Mouse (Mus musculus) lung, postnatal 36 days (tissue): Measurements from ENCODE around the gene Prkar1b.

Source experiments
- DNase-seq: peaks from one replicate; pipeline ENCODE4 v3.0.0; 2022; ENCODE audit warnings: mixed read lengths

Gene Prkar1b

DNA sequence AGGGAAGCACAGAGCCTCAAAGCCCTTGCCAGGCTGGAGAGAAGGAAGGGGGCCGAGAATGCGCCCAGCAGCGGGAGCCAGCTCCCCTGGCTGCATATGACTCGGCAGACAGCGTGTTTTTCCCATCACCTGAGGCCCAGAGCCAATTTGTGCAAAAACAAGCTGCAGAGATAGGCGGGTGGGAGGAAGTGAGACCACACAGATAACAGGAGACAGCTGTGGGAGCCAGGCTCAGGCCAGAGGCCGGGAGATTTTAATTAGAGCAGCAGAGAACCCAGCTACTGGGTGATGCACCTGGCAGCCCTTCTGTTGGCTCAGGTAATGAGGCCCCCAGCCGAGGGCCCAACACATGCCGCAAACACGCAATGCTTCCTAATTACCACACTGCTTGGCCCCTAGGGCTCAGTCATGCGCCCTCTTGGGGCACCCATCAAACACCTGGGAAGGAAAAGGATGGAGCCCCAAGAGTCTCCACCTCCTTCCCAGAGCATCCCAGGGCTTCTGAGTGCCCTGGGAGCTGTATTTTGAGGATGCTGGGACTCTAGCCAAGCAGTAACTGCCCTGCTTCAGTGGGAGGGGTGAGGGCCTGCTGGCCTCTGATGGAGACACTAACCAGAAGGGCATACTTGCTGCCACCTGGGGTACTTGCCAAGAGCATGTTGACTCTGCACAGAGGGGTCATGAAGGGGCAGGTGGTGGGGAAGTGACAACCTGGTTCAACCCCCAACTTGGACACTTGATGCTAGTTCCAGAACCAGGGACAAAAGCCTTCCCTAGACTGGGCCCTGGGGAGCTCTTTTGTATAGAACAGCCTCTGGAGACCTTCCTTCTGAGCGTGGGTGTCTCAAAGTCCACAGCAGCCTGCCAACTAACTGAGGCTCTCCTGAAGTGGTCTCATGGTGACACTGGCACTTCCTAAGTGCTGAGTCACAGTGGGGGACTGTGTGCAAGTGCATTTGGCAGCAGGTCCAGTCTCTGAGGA is 50.5 kb downstream of the Prkar1b start:
- DNase-seq, result peak; percentile 17

DNA sequence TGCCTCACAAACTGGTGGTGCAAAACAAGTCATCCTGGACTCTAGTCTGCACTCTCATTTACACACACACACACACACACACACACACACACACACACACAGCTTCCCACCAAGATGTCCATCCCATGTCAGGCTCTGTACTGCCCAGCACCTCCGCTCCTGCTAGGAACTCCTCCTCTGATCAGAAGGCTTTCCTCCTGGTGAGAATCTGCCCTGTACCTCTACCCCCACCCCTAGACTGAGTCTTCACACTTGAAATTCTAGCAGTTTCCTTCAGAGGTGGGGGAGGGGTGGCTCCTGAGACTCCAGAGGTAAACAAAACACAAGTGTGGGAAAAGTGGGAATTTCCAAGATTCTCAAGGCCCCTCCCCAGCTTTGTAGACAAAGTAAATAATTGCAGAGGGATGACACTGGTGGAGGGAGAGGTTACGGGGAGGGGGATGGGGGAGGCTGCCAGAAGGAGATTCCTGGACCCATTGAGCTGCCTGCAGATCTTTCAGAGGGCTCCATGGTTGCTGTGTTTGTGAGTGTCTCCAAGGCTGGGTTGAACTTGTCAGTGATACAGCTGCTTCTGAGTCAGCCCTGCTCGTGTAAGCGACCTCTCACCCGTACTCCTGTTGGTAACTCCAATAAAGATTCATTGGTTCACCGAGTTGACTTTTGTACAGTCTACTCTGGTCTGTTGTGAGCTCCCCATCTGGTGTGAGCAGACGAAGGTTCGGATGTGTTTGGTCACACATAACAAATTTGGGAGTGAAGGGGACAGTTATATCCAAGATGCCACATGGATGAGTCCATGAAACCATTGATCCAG is 54.3 kb downstream of the Prkar1b start:
- DNase-seq, result no peak

DNA sequence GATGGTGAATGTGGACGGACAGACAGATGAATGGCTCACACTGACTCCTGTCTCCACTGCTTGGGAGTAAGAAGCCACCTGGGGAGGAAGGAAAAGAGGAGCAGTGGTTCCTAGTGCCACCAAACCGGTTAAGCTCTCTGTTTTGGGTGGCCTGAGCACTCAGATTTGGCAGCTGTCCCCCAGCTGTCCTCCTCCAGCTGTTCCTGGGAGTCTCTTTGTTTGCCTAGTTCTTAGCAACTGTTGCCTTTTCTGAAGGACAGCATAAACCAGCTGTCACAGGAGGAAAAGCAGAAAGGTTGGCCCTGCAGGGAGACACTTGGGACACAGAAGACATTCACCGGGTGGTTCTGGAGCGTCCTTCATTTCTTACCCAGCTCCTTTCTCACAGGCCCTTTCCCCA is 56.3 kb downstream of the Prkar1b start:
- DNase-seq, result peak; percentile 22

DNA sequence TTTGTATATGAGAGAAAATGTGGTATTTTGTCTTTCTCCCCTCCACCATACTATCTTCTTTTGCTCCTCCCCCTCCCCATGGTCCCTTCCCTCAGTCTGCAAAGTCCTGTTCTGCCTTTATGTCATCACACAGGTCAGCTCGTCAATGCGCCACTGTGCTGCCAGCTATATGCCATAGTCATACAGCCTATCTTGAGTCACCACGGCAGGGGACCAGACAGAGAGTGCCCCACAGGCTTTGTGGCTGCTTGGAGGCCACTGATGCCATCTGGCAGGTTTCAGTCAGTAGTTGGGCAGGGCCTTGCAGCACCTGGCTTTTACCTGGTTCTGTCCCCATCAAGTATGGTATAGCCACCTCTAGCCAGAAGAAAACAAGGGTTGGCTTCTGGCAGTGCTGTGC is 58.1 kb downstream of the Prkar1b start:
- no peak for DNase-seq

DNA sequence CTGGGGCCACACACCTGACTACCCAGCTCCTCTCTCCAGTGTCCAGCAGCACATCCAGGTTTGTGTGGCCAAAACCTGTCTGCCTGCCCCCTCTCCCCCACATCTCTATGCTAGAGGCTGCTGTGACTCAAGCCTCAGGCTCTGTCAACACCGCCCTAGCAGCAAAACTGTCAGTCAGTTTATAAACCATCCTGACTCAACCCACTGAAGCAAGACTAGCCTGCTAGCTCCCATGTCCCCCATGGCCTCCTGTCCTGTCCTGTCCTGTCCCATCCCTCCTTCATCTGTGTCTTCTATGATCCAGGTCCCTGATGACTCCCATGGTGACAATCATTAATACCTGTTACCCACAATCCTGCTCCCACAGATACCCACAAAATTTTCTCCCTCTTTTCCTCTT is 59.6 kb downstream of the Prkar1b start:
- no peak for DNase-seq

DNA sequence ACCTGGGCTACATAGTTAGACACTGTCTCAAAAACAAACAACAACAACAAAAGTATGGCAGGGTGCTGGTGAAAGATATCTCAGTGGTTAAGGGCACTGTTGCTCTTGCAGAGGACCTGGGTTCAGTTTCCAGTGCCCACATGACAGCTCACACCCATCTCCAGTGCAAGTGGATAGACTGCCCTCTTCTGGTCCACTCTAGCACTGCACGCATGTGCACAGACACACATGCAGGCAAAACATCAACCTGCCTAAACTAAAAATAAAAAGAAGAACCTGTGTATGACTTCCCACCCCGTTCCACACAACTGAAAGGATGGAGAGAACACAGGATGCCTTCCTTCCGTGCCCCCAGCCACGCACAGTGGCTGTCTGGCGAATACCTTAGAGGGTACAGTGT is 61.6 kb downstream of the Prkar1b start:
- DNase-seq, result no peak

DNA sequence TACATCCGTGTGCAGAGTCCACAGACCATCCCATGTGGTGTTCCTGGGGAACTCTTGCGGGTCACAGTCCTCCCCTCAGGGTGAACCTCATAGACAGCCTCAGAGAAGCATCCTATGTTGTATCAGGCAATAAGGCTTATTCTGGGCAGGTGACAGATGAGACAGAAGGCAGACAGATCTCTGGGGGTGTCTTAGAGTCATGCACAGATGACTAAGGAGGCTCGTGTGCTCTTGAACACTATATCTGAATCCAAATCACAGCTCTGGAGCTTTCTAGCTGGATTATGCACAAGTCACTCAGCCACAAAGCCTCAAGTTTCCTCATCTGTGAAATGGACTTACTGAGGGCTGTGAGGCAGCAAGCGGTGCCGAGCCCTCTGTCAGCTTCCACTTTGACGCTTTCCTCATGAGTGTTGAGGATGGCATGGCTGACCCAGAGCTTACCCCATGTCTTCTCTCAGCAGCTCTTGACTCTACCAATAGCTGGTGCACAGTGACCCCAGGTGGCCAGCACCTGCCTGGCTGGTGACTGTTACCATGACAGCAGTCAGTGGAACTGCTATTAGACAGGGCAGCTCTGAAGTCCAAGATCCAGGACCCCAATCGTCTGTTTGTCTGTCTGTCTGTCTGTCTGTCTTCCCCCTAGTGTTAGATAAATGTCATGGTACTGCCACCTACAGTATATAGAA is 64.8 kb downstream of the Prkar1b start:
- DNase-seq, result peak; percentile 73

DNA sequence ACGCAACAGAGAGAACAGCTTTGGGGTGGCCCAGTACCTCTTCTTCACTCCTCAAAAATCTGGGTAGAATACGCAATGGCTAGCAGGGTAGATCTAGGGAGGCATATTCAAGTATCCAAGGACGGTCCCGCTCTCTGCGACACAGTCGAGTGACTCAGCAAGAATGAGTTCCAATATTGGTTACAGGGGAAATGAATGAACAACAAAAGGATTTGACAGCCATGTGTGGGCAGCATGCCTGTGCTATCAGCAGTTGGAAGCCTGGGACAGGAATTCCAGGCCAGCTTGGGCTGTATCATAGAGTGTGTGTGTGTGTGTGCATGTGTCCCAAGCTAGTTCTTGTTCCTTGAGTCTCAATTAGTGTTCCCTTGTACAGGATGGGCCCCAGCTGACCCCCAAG is 65.5 kb downstream of the Prkar1b start:
- peak; percentile 40 for DNase-seq

DNA sequence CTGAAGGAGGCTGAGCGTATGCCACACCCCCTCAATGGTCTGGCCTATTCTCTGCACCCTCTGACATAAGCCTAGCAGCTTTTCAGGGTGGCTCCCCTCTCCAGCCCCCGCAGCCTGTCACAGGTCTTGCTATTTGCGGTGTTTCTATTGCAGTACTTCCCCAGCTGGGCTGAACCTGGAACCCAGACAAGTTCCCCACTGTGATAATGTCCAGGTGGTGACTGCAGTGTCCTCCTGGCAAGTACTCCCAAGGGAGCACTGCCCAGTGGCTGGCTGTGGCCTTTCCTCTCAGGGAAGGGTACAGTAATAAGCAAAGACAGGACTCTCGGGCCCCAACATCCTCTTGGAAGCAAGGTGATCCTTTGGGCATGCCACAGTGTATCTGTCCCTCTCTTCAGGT is 66.0 kb downstream of the Prkar1b start:
- no peak for DNase-seq

DNA sequence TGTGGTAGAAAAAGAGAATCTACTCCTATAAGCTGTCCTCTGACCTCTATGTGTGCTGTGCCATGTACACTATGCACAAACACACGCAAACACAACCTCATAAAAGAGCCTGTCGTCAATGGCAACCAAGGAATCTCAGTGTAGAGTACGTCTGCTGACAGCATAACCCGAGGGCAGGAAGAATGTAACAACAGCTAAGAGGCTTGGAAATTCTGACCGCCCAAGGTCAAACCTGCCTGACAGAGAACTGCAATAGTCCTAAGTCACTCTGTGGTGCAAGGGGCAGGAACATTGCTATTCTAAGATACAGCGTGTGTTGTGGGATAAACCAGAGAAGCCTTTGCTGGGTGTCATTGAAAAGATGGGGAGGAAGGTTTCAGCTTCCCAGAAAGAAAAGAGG is 68.4 kb downstream of the Prkar1b start:
- DNase-seq, result peak; percentile 56

DNA sequence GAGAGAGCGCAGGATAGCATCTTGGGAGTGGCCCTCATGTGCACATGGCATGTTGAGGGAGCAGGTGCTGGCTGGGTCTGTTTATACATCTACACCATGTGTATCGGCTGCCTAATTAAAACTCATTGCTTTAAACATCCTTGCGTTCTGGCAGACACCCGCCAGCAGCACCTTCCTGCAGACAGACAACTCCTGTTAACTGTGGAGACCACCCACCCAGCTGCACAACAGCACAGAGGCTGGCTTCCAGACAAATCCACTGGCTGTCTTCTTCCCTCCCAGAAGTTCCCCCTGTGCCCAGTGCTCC is 71.7 kb downstream of the Prkar1b start:
- DNase-seq, result no peak

DNA sequence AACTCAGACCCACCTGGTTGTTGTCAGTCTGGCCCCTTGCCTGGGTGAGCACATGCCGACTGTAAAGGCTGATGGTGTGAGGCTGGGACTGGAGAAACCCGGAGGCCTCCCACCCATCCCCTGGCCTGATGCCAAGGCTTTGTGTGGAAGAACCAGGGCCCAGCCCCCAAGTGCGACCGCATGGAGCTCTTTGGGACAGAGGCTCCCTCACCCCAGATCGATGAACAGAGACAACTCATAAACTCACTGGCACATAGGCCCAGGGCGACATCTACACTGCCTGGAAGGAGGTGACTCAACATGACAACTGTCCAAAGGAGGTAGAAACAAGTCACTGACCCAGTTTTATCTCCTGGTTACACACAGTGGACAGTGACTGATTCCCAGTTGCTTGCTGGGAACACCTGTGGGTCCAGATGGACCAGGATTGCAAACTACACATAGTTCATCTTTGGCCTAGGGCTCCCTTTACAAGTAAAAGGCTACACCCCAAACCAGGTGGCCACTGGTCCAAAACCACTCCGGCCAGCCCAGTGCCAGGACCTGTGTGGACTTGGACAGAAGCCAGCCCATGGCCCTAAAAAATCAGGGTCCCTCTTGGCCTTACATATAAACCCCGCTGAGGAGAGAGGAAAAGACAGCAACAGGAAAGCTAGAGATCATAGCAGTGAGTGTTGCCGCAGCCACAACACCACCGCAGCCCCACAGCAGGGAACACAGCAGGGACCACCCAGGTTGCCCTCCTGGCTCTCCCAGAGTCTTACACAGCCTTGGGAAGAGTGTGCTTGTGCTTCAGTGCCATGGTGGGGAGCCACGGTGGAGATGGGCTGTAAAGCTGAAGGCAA is 72.3 kb downstream of the Prkar1b start:
- no peak for DNase-seq

DNA sequence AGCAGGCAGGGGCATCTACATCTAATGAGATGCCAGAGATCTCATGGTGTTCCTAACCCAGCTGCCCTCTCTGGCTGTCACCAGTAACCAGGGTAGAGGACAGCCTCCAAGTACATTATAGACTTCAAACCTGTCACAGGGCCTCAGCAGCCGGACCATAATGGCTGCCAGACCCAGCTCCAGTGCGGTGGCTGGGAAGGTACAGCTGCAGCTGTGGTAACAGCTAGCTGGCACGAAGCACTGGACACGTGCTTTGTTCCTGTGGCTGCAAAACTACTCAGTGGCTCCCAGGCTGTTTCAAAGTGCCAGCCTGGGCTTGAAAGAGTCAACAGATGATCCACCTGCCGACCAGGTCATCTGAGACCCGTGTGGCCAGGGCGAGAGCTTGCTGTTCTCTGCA is 73.4 kb downstream of the Prkar1b start:
- DNase-seq, result no peak

DNA sequence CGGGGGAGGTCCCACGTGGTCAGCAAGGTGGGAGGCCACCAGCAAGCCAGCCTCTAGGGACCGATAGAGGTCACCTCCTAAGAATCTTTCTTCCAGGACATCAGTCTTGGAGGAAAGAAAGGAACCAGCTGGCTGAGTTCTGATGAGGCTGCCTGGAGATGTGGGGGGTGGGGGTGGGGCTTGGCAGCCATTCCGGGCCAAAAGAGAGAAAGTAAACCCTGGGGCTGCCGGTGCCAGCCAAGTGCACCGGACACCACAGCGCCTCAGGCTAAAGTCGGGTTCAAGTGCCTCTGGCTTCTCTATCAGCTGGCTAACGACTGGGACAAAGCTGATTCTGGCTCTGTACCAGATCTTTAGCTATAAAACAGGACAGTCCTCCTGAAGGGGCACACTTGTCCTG is 74.0 kb downstream of the Prkar1b start:
- DNase-seq, result no peak

DNA sequence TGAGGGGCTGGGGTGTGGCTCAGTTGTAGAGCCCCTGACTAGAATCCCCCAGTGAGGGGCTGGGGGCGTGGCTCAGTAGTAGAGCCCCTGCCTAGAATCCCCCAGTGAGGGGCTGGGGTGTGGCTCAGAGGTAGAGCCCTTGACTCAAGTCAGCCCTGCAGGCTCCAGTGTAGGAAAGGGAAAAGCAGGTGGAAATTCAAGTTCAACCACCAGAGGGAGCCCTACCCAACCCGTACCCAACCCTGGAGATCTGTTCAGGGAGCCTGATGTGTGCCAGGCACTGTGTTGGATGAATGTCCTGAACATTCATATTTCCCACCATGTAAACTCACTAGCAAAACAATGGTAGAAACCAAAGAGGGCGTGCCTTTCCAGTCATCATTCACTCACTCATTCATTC is 74.7 kb downstream of the Prkar1b start:
- DNase-seq, result peak; percentile 86

DNA sequence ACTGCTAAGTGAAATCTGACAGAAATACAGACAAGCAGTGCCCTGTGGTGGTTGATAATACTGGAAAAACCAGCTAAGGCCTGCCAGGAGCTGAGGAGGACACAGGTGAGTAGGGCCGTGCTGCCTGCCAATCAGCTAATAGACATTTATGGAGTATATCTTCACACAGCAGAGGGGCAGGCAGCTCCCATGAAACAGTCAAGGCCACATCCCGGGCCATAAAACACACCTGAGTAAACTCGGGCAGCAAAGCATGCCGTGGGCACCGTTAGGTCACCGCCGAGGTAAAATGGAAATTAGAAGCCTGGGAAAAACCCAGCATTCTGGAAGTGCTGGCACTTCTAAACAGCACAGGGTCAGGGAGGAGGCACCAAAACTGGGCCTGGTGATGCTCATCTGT is 75.8 kb downstream of the Prkar1b start:
- DNase-seq, result no peak

DNA sequence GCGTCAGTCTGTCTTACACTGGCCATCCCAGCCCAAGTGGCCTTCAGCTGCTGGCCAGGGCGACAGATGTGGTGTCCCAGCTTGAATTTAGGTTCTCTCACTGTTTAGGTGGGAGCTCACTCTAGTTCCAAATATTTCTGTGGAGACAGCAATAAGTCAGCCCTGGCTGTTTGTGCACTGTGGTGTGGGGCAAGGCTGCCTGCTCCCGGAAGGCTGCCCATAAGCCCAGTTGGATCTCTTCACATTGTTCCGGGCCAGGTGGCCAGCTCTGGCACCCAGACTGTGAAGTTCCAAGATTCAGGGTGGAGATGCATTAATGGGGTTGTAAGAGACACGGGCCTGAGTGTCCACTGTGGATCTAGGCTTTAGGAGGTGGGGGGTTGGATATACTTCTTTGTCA is 76.9 kb downstream of the Prkar1b start:
- no peak for DNase-seq

DNA sequence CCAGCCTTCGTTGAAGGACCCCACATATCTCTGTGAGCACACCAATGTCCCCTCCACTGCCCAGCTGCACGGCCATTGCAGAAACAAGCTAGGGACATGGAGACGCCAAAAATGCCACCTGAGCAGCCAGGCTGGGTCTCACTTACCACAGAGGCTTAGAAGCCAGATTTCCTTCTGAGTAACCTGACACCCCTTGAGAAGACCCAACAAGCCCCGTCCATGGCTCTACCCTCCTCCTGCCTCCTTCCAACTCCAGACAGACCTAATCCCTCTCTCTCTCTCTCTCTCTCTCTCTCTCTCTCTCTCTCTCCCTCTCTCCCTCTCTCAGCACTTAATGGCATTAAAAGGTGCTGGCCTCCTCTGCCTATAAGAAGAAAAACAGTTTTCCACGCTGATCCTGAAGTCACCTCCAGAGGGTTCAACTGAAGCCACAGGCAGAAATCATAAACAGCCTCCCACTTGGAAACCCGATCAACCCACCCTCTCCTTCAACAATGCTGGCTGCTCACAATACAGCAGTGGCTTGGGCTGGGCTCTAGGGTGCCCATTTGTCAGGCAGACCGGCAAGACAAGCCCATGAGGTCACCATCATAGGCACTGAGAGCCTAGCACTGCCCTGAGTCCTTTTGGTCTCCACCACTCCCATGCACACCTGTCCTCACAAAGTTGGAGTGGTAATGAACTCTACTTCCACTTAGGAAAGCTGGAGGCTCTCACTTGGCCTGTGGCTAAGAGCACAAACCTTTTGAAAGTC is 82.8 kb downstream of the Prkar1b start:
- no peak for DNase-seq

DNA sequence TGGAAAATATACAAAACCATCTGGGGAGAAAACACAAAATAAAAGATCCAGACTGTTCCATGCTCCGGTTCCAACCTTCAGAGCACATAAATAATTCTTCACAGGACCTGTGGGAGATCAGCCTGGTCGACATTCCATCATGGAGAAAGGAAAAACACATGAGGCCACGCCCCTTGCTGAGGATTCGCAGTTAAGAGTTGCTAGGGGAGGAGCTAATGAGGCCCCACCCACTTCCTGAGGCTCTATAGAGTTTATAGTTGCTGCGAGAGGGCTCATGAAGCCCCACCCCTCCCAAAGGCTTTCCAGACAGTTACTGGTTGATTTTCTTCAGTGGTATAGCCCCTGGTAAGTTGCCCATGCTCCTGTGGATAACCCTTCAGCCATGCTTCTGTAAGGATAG is 85.2 kb downstream of the Prkar1b start:
- no peak for DNase-seq

DNA sequence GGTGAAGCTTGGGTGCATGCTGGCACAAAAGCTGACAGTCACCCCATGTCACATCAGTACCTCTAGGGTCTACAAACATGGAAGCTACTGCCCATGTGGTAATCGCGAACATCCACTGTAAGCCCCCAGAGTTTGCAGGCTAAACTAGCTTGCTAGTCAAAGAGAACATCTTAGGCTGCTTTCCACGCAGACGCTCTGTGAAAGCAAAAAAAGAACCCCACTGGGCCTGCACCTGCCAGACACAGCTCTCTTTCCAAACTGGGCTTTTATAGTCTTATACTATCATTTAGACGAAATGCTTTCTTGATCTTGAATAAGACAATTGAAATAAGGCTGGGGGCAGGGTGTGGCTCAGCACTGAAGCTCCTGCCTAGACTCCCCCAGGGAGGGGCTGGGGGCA is 88.1 kb downstream of the Prkar1b start:
- DNase-seq, result no peak

DNA sequence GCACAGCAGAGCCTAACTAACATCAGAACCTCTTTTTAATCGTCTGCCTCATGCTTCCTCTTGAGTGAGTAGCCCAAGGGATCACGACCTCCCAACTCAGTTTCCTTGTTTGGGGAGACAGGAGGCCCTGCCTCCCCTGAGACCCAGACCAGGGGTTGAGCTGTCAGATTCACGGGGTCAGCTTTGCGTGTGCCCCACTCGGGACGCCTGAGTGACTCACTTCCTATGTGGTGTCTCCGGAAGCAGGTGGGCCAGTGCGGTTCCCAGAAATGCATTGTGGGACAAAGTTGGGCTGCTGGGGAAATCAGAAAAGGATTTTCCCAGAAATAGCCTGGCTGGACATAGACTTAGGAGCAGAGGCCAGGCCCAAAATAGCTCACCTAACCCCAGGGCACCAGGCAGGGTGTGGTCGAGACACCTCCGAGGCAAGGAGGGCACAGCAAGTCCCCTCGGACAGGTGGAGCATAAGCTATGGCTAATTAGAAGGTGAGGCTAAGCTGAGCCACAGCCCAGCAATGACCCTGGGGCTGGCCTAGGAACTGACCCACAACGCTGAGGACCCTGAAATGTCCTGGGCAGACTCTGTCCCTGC is 89.2 kb downstream of the Prkar1b start:
- DNase-seq, result no peak
